Mouse (Mus musculus) erythroblast, embryonic 14.5 days (primary cell): ENCODE results near the gene Cyp39a1. TPM values are rescaled to one million over a fixed set of nuclear protein-coding genes. Genes with fewer than 3 reads are reported as not detected.

ENCODE experiments used
- H3K27me3 ChIP-seq: 2 replicates; pipeline ENCODE4 v1.6.1; 2012; ENCODE audit warnings: inconsistent platforms; ENCODE audit not compliant: control insufficient read depth
- H3K36me3 ChIP-seq: 2 replicates; pipeline ENCODE4 v1.6.1; 2012; ENCODE audit warnings: mild to moderate bottlenecking, inconsistent platforms; ENCODE audit not compliant: control insufficient read depth
- H3K4me1 ChIP-seq: 2 replicates; pipeline ENCODE4 v1.6.1; 2012; ENCODE audit warnings: inconsistent platforms; ENCODE audit not compliant: control insufficient read depth
- H3K4me3 ChIP-seq: replicated peaks from 2 replicates; pipeline ENCODE3; 2012; ENCODE audit warnings: moderate library complexity, mild to moderate bottlenecking, inconsistent platforms
- H3K9me3 ChIP-seq: 2 replicates; pipeline ENCODE4 v1.6.1; 2012; ENCODE audit warnings: low read length, inconsistent platforms, mixed read lengths; ENCODE audit not compliant: control insufficient read depth
- GATA1 ChIP-seq: IDR thresholded peaks from 2 replicates; pipeline ENCODE4 v1.6.1; 2012; ENCODE audit warnings: low read length, inconsistent platforms, mixed read lengths
- TAL1 ChIP-seq: IDR thresholded peaks from 3 replicates; pipeline ENCODE4 v1.6.1; 2012; ENCODE audit warnings: low read length, inconsistent platforms, mixed read lengths
- polyA plus RNA-seq: library from polyadenylated mRNA; stranded (reverse); fragments of >175 nt; gene quantifications from 2 replicates; pipeline ENCODE4 v1.2.3, GENCODE M21; 2012

Gene Cyp39a1
- polyA plus RNA-seq, 1 experiment = not detected

- Histone ChIP-seq H3K9me3 (no peaks in the 10 kb centered on the region), H3K27me3 (no peaks in the 10 kb centered on the region), H3K4me3 (no peak overlapping the region), H3K4me1 (no peaks in the 10 kb centered on the region), H3K36me3 (no peaks in the 10 kb centered on the region)
- no peak for TF ChIP-seq GATA1
- no peak for TF ChIP-seq TAL1
These were observed 37.1 kb downstream of the Cyp39a1 start for GRCm38 (mm10) chr17:43704216-43704930.

- Histone ChIP-seq H3K36me3 (no peaks in the 10 kb centered on the region), H3K9me3 (no peaks in the 10 kb centered on the region), H3K4me3 (no peak overlapping the region), H3K4me1 (no peaks in the 10 kb centered on the region), H3K27me3 (no peaks in the 10 kb centered on the region)
- TF ChIP-seq TAL1 (no peak), GATA1 (no peak)
These were observed 39.5 kb downstream of the Cyp39a1 start for GRCm38 (mm10) chr17:43706749-43707148.

GRCm38 (mm10) chr17:43707254-43707653 is 40.0 kb downstream of the Cyp39a1 start:
- TF ChIP-seq TAL1 (no peak), GATA1 (no peak)
- H3K4me1 ChIP-seq = no peaks in the 10 kb centered on the region
- H3K36me3 ChIP-seq = no peaks in the 10 kb centered on the region
- H3K4me3 ChIP-seq = no peak overlapping the region
- H3K27me3 ChIP-seq = no peaks in the 10 kb centered on the region
- H3K9me3 ChIP-seq = no peaks in the 10 kb centered on the region

GRCm38 (mm10) chr17:43711557-43712352 is 44.5 kb downstream of the Cyp39a1 start:
- Histone ChIP-seq H3K9me3 (no peaks in the 10 kb centered on the region), H3K27me3 (no peaks in the 10 kb centered on the region), H3K4me3 (no peak overlapping the region), H3K4me1 (no peaks in the 10 kb centered on the region), H3K36me3 (no peaks in the 10 kb centered on the region)
- TF ChIP-seq GATA1 = no peak
- no peak for TF ChIP-seq TAL1

GRCm38 (mm10) chr17:43714191-43714590 is 47.0 kb downstream of the Cyp39a1 start:
- Histone ChIP-seq H3K36me3 (no peaks in the 10 kb centered on the region), H3K27me3 (no peaks in the 10 kb centered on the region), H3K4me3 (no peak overlapping the region), H3K9me3 (no peaks in the 10 kb centered on the region), H3K4me1 (no peaks in the 10 kb centered on the region)
- TF ChIP-seq TAL1 (no peak), GATA1 (no peak)

- TF ChIP-seq TAL1 (no peak), GATA1 (no peak)
- H3K27me3 ChIP-seq = no peaks in the 10 kb centered on the region
- H3K9me3 ChIP-seq = no peaks in the 10 kb centered on the region
- H3K4me1 ChIP-seq = no peaks in the 10 kb centered on the region
- no peaks in the 10 kb centered on the region for H3K36me3 ChIP-seq
- H3K4me3 ChIP-seq = no peak overlapping the region
These were observed 49.4 kb downstream of the Cyp39a1 start for GRCm38 (mm10) chr17:43716601-43717000.

GRCm38 (mm10) chr17:43719401-43719800 is 52.2 kb downstream of the Cyp39a1 start:
- Histone ChIP-seq H3K9me3 (peaks cover 2% of the 10 kb centered on the region), H3K27me3 (no peaks in the 10 kb centered on the region), H3K36me3 (no peaks in the 10 kb centered on the region), H3K4me3 (no peak overlapping the region), H3K4me1 (no peaks in the 10 kb centered on the region)
- TF ChIP-seq TAL1 (no peak), GATA1 (no peak)

- no peak overlapping the region for H3K4me3 ChIP-seq
- TF ChIP-seq GATA1 = no peak
- no peak for TF ChIP-seq TAL1
- no peaks in the 10 kb centered on the region for H3K4me1 ChIP-seq
- peaks cover 5% of the 10 kb centered on the region for H3K9me3 ChIP-seq
- H3K27me3 ChIP-seq = no peaks in the 10 kb centered on the region
- H3K36me3 ChIP-seq = no peaks in the 10 kb centered on the region
These were observed 57.3 kb downstream of the Cyp39a1 start for GRCm38 (mm10) chr17:43724480-43724879.

- Histone ChIP-seq H3K4me3 (no peak overlapping the region), H3K4me1 (no peaks in the 10 kb centered on the region), H3K9me3 (no peaks in the 10 kb centered on the region), H3K27me3 (no peaks in the 10 kb centered on the region), H3K36me3 (no peaks in the 10 kb centered on the region)
- TF ChIP-seq TAL1 (no peak), GATA1 (no peak)
These were observed 64.1 kb downstream of the Cyp39a1 start for GRCm38 (mm10) chr17:43731327-43731726.
